Mouse (Mus musculus) telencephalon, adult 2 months (tissue): Measurements from ENCODE around the gene Rhob.

Experiments used
- DNase-seq: peaks from one replicate; pipeline ENCODE4 v3.0.0-alpha.2; 2011; ENCODE audit warnings: low read depth, low spot score

The Rhob gene

GRCm38 (mm10) chr12:8499871-8500596 lies at the start of gene Rhob:
Gene Rhob (minus strand): TSS chr12:8500009.
- DNase-seq, result peak; percentile 98

GRCm38 (mm10) chr12:8547357-8547756 lies 47.5 kb upstream of the Rhob start:
- DNase-seq, result peak; percentile 64

- DNase-seq, result no peak
These were observed 47.0 kb upstream of the Rhob start for GRCm38 (mm10) chr12:8546801-8547200.

GRCm38 (mm10) chr12:8545066-8545610 lies 45.3 kb upstream of the Rhob start:
- peak; percentile 48 for DNase-seq

GRCm38 (mm10) chr12:8542371-8542770 lies 42.6 kb upstream of the Rhob start:
- no peak for DNase-seq

GRCm38 (mm10) chr12:8539471-8539870 lies 39.7 kb upstream of the Rhob start:
- no peak for DNase-seq

GRCm38 (mm10) chr12:8537291-8537690 lies 37.5 kb upstream of the Rhob start:
- no peak for DNase-seq

- no peak for DNase-seq
These were observed 36.6 kb upstream of the Rhob start for GRCm38 (mm10) chr12:8536221-8536965.

GRCm38 (mm10) chr12:8535596-8535995 lies 35.8 kb upstream of the Rhob start:
- DNase-seq, result no peak

GRCm38 (mm10) chr12:8534915-8535314 lies 35.1 kb upstream of the Rhob start:
- DNase-seq, result no peak

GRCm38 (mm10) chr12:8527770-8528169 lies 28.0 kb upstream of the Rhob start:
- DNase-seq, result no peak

- no peak for DNase-seq
These were observed 27.4 kb upstream of the Rhob start for GRCm38 (mm10) chr12:8527175-8527574.

GRCm38 (mm10) chr12:8524062-8524461 lies 24.3 kb upstream of the Rhob start:
- no peak for DNase-seq

- DNase-seq, result no peak
These were observed 22.9 kb upstream of the Rhob start for GRCm38 (mm10) chr12:8522711-8523110.

GRCm38 (mm10) chr12:8521375-8522047 lies 21.7 kb upstream of the Rhob start:
- peak; percentile 50 for DNase-seq

- DNase-seq, result no peak
These were observed 19.8 kb upstream of the Rhob start for GRCm38 (mm10) chr12:8519431-8520160.

GRCm38 (mm10) chr12:8511037-8511882 lies 11.5 kb upstream of the Rhob start:
- no peak for DNase-seq

GRCm38 (mm10) chr12:8510317-8510988 lies 10.6 kb upstream of the Rhob start:
- DNase-seq, result no peak

- DNase-seq, result no peak
These were observed 9.9 kb upstream of the Rhob start for GRCm38 (mm10) chr12:8509693-8510092.
